Mouse (Mus musculus): ENCODE measurements around the gene Mrpl23. TPM values are rescaled to one million over a fixed set of nuclear protein-coding genes. Genes with fewer than 3 reads are reported as not detected.

The Mrpl23 gene
- polyA plus RNA-seq, 1 experiment = 21.3 TPM

DNA sequence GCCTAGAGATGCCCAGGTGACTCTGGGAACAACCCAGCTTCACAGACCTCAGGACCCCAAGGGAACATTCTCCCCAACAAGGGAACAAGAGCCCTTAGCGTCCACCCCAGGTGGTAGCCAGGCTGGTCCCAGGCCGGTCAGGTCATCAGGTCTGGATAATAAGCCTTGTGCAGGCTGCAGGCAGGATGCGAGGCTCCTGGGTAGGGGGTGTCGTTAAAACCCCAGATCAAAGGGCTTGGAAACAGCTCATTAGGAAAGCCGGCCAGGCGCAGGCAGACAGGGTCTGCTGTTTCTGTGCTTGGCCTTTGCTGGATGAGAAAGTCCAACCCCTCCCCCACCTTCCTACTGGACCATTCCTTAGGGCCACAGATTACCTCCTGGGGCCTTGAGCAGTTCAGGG is 16.2 kb downstream of the Mrpl23 start:
- 96% methylated on average over 6 of the region's 6 CpGs for WGBS
- DNase-seq = no peak
- H3K27ac ChIP-seq (ENCODE audit: control insufficient read depth, insufficient read depth, low read length) = no peak overlapping the region
- H3K4me3 ChIP-seq (ENCODE audit: control insufficient read depth, insufficient read depth, low read length) = no peak overlapping the region
- H3K4me1 ChIP-seq (replicated peaks; ENCODE audit: control insufficient read depth, insufficient read depth, low read length) = peaks cover 1% of the 10 kb centered on the region; the same call in 1 of the 2 replicates
- H3K36me3 ChIP-seq (ENCODE audit: control insufficient read depth, insufficient read depth, low read length) = no peaks in the 10 kb centered on the region
- TF ChIP-seq POLR2A (IDR thresholded peaks at IDR 0.05; ENCODE audit: control insufficient read depth, extremely low read depth, insufficient read depth, low read length, poor library complexity) (no peak), CTCF (IDR thresholded peaks at IDR 0.05; ENCODE audit: borderline replicate concordance, control insufficient read depth, extremely low read depth, insufficient read depth, low read length, poor library complexity) (no peak)
- no peaks in the 10 kb centered on the region for H3K27me3 ChIP-seq (ENCODE audit: control insufficient read depth, insufficient read depth, low read length)

DNA sequence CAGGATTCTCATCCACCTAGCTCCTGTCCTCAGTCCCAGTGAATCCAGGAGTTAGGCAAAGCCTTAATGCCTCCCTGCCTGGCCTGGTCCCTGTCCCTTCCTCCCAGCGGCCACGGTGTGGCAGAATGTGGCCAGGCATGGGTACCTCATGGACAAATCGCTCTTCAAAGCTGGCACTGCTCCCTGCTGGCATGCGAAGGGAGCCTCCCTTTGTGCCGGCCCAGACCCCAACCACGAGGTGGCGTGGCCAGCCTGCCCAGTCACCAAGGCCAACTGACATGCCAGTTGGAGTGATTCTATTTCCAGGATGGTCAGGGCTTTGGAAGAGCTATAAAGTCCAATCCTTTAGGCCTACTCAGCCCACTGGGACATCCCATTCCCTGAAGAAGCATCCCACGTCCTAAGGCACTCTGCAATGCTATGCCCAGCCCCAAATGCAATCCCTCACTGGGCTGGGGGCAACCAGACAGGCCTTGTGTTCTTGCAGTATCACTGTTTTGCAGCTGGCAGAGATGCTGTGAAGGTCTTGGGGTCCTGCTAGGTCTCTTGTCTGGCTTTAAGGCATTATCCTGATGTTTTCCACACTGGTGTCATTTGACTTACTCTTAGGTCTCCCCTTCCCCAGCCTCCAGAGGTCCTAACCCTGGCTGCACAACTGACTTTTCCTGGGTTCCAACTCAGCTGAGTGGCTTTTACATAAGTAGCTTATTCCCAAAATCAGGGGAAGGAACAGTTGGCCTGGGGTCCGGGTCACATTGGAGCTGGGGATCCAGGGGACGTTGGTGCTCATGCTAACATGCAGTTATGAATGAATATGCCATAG is 17.7 kb downstream of the Mrpl23 start:
- WGBS = 87% methylated on average over 10 of the region's 10 CpGs
- Histone ChIP-seq H3K4me3 (ENCODE audit: control insufficient read depth, insufficient read depth, low read length) (no peak overlapping the region), H3K27ac (ENCODE audit: control insufficient read depth, insufficient read depth, low read length) (no peak overlapping the region), H3K4me1 (replicated peaks; ENCODE audit: control insufficient read depth, insufficient read depth, low read length) (peaks cover 2% of the 10 kb centered on the region; the same call in 1 of the 2 replicates), H3K27me3 (ENCODE audit: control insufficient read depth, insufficient read depth, low read length) (no peaks in the 10 kb centered on the region), H3K36me3 (ENCODE audit: control insufficient read depth, insufficient read depth, low read length) (no peaks in the 10 kb centered on the region)
- TF ChIP-seq CTCF (IDR thresholded peaks at IDR 0.05; ENCODE audit: borderline replicate concordance, control insufficient read depth, extremely low read depth, insufficient read depth, low read length, poor library complexity) (no peak), POLR2A (IDR thresholded peaks at IDR 0.05; ENCODE audit: control insufficient read depth, extremely low read depth, insufficient read depth, low read length, poor library complexity) (no peak)
- no peak for DNase-seq

DNA sequence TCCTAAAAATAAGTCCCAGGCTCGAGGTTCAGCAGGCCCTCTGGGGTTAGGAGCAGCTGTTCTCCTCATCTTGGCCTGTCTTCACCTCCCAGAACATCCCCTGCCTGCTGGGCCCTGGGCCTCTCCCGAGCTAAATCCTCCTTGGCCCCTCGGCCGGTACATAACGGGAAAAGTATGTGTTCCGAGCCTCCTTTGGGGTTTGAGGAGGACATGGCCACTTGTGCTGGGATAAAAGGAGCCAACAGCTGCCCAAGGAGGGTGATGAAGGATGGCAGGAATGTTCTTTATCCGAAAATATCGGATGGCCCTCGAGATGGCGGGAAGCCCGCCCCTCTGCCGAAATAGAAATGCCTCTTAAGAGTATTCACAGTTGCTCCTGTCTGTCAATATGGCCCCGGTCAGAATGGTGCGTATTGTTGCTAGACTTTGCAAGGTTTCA is 18.5 kb downstream of the Mrpl23 start:
- DNase-seq = no peak
- no peak for TF ChIP-seq POLR2A (IDR thresholded peaks at IDR 0.05; ENCODE audit: control insufficient read depth, extremely low read depth, insufficient read depth, low read length, poor library complexity)
- no peak for TF ChIP-seq CTCF (IDR thresholded peaks at IDR 0.05; ENCODE audit: borderline replicate concordance, control insufficient read depth, extremely low read depth, insufficient read depth, low read length, poor library complexity)
- Histone ChIP-seq H3K36me3 (ENCODE audit: control insufficient read depth, insufficient read depth, low read length) (no peaks in the 10 kb centered on the region), H3K27ac (ENCODE audit: control insufficient read depth, insufficient read depth, low read length) (no peak overlapping the region), H3K27me3 (ENCODE audit: control insufficient read depth, insufficient read depth, low read length) (no peaks in the 10 kb centered on the region), H3K4me3 (ENCODE audit: control insufficient read depth, insufficient read depth, low read length) (no peak overlapping the region), H3K4me1 (replicated peaks; ENCODE audit: control insufficient read depth, insufficient read depth, low read length) (peaks cover 2% of the 10 kb centered on the region; the same call in 1 of the 2 replicates)
- WGBS = 88% methylated on average over 14 of the region's 14 CpGs

DNA sequence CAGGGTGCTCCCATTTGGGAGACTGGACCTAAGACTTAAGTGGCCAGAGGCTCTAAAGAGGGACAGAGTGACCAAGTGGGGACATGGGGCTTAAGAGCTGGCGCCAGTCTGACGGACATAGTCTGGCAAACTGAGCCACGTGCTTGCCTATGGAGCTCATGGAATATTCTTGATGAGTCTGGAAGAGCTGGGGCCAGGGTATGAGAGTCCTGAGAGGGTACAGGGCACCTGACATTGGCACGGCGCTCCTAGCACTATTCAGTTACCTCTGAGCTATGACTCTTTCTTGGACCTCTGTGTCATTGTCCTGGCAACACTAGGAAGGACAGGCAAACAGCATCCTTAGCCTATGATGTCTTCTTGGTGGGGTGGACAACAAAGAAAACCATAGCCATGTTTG is 19.2 kb downstream of the Mrpl23 start:
- no peak for DNase-seq
- Histone ChIP-seq H3K27ac (ENCODE audit: control insufficient read depth, insufficient read depth, low read length) (no peak overlapping the region), H3K4me3 (ENCODE audit: control insufficient read depth, insufficient read depth, low read length) (no peak overlapping the region), H3K4me1 (replicated peaks; ENCODE audit: control insufficient read depth, insufficient read depth, low read length) (peaks cover 2% of the 10 kb centered on the region; the same call in 1 of the 2 replicates), H3K27me3 (ENCODE audit: control insufficient read depth, insufficient read depth, low read length) (no peaks in the 10 kb centered on the region), H3K36me3 (ENCODE audit: control insufficient read depth, insufficient read depth, low read length) (no peaks in the 10 kb centered on the region)
- 97% methylated on average over 5 of the region's 5 CpGs for WGBS
- TF ChIP-seq CTCF (IDR thresholded peaks at IDR 0.05; ENCODE audit: borderline replicate concordance, control insufficient read depth, extremely low read depth, insufficient read depth, low read length, poor library complexity) (no peak), POLR2A (IDR thresholded peaks at IDR 0.05; ENCODE audit: control insufficient read depth, extremely low read depth, insufficient read depth, low read length, poor library complexity) (no peak)

DNA sequence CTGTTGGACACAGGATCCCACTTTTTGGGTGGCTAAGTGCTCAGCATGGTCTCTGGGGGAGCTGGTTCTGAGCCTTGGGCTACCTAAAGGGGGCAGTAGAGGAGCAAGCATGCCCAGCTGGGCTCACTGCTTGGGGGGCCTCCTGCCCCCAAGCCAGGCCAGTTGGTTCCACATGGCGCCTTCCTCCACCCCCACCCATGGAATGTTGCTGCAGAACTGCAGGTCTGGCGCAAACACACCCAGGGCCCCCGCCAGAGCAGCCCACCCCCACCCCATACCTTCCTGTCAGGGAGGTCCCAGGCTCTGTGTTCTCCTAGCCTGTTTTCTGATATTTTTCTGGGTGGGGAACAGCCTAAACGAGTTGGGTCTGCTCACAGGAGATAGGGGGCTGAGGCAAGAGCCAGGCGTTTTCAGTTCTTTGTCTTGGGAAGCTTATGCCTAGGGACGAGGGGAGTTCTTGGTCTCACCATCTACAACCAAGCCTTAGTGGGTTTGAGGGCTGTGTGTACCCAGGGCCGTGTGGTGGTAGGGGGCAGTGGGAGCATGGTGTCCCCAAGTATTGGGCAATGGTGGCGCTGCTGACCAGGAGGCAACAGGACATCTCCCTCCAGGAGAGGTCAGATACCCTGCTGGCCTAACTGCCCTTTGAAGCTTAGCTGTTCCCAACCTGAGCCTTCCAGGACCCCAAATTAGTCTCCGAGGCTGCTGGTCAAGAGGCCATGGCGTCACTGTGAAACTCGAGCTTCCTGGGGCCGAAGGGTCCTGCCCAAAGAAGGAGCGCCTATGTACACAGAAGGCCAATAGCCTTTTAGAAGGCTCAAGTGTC is 20.3 kb downstream of the Mrpl23 start:
- Histone ChIP-seq H3K4me3 (ENCODE audit: control insufficient read depth, insufficient read depth, low read length) (no peak overlapping the region), H3K4me1 (replicated peaks; ENCODE audit: control insufficient read depth, insufficient read depth, low read length) (peaks cover 2% of the 10 kb centered on the region; the same call in 1 of the 2 replicates), H3K27me3 (ENCODE audit: control insufficient read depth, insufficient read depth, low read length) (no peaks in the 10 kb centered on the region), H3K36me3 (ENCODE audit: control insufficient read depth, insufficient read depth, low read length) (no peaks in the 10 kb centered on the region), H3K27ac (ENCODE audit: control insufficient read depth, insufficient read depth, low read length) (no peak overlapping the region)
- no peak for DNase-seq
- WGBS = 87% methylated on average over 13 of the region's 13 CpGs
- no peak for TF ChIP-seq POLR2A (IDR thresholded peaks at IDR 0.05; ENCODE audit: control insufficient read depth, extremely low read depth, insufficient read depth, low read length, poor library complexity)
- TF ChIP-seq CTCF (IDR thresholded peaks at IDR 0.05; ENCODE audit: borderline replicate concordance, control insufficient read depth, extremely low read depth, insufficient read depth, low read length, poor library complexity) = no peak

Data from thymus, adult 2 months (tissue).